Mouse (Mus musculus): ENCODE results near the gene Ttll3.
A peak's percentile ranks its signal among the peaks of the same experiment; 100 is the strongest.

The Ttll3 gene

GRCm38 (mm10) chr6:113426696-113427095, 37.6 kb downstream of the Ttll3 start:
- no peak for DNase-seq (ENCODE audit: low spot score)

- peak; percentile 27 for DNase-seq (ENCODE audit: low spot score)
Measured at GRCm38 (mm10) chr6:113427397-113427796, 38.3 kb downstream of the Ttll3 start.

DNA sequence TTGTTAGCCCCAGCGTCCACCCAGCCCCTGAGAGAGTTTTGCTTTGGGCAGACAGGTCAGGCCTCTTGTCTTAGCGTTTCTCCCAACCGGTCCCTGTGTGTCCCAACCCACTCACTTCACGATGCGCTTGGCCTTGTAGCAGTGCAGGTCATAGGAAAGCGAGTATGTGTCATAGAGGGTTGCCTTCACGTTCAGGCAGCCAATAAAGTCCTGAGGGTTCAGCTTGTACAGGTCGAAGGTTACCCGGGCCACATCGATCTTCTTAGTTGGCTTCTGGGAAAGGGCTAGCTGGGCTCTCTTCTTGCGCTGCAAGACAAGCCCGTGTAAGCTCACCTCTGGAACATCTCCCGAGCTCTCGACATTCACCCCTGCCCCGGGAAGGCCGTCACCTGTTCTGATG, 38.9 kb downstream of the Ttll3 start:
- DNase-seq (ENCODE audit: low spot score): no peak

- DNase-seq (ENCODE audit: low spot score): no peak
Measured at GRCm38 (mm10) chr6:113429965-113430364, 40.9 kb downstream of the Ttll3 start.

DNA sequence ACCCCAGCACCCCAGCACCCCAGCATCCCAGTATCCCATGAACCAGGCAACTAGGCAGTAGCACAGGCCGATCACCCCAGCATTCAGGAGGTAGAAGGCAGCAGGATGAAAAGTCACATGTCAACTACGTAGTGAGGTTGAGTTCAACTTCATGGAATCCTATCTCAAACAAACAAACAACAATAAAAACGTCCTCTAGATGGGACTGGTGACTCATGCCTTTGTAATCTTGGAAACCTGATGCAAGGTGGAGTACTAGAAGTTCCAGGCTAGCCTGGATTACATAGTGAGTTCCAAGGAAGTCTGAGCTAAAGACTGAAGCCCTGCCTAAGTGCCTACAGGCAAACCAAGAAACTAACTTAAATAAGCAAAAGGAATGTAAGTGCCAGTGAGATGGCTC, 41.8 kb downstream of the Ttll3 start:
- DNase-seq (ENCODE audit: low spot score): no peak

DNA sequence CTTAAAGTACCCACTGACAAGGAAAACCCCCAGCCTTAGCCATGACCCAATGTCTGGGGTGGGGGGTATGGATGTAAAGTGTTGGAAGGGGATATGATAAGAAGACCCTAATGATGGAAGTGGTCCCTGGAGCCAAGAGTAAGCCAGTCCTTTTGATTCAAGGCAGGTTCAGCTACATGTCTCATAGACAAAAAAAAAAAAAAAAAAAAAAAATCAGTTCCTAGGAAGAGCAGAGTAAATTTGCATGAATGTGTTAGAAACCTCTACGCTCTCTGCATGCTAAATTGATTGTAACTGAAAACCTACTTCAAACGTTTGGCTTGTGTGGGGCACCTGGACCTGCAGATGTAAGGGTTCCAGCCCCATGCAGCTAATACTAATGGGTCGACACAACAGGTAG, 42.7 kb downstream of the Ttll3 start:
- DNase-seq (ENCODE audit: low spot score): no peak

GRCm38 (mm10) chr6:113433661-113434060, 44.6 kb downstream of the Ttll3 start:
- DNase-seq (ENCODE audit: low spot score): peak; percentile 70

DNA sequence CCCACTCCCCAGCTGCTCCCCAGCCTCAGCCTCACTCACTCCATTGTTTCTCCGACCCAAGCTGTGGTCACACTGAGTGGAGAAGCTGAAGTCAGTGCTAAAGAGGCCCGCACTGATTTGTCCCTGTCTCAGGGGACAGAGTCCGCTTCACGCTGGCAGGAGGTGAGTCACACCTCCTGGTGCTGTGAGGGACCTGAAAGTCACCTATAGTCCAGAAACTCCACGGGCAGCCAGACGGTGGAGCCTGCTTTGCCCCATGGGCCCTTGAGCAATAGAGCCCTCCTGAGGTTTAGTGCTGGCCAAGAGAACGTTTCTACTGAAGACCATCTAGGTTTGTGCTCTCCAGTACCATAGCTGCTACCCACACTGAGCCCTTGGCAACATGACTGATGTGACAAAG, 45.6 kb downstream of the Ttll3 start:
- no peak for DNase-seq (ENCODE audit: low spot score)

- DNase-seq (ENCODE audit: low spot score): no peak
Measured at GRCm38 (mm10) chr6:113435664-113436205, 46.7 kb downstream of the Ttll3 start, which contains the start of gene Cidec. Cidec (minus strand) TSS chr6:113435760.

DNA sequence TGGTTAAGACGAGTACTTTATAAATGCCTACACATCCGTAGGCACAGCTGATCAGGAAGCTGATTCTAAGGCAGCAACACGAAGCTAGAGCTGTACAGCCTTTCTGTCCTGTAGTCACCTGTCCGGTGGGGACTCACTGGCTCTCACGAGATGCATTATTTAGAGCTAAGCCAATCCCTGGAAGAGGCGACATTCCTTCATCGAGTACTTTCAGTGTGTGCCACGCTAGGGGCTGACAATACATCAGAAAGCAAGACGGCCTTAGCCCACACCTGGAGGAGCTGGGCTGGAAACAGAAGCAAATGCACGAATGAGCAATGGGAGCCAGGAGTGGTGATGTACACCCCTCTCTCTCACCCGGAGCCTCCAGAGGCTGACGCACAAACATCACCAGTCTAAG, 48.1 kb downstream of the Ttll3 start:
- DNase-seq (ENCODE audit: low spot score): no peak

DNA sequence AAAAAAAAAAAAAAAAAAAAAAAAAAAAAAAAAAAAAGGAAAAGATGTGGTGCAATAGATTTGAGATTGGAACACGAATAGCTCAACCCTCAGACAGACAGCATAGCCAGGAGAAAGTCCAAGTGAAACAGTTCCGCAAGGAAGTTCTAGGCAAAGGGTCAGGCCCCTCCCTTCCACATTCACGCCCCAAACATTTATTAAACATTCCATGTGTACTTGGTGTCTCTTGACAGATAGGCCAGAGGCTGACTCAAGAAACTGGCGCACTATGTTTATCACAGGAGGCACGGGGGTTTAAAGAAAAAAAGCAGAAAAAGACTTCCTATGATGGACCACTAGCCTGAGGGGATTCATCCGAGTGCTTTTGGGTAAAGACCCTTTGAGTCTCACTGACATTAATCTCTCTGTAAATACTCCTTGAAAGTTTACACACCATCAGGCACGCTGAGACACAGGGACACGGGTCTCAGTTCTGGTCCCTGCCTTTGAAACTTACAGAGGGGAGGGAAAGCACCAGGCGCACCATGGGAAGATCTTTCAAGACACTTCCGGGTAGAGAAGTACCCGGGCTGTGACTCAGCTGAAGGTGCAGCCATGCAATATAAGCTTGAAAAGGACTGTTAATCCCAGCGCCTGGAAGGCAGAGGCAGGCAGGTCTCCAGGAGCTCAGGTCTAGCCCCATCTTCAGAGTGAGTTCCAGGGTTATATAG, 49.8 kb downstream of the Ttll3 start:
- no peak for DNase-seq (ENCODE audit: low spot score)

GRCm38 (mm10) chr6:113440686-113441085, 51.6 kb downstream of the Ttll3 start:
- no peak for DNase-seq (ENCODE audit: low spot score)

GRCm38 (mm10) chr6:113441147-113441680, 52.2 kb downstream of the Ttll3 start:
- DNase-seq (ENCODE audit: low spot score): peak; percentile 82

- DNase-seq (ENCODE audit: low spot score): no peak
Measured at GRCm38 (mm10) chr6:113442087-113442441, 53.0 kb downstream of the Ttll3 start.

DNA sequence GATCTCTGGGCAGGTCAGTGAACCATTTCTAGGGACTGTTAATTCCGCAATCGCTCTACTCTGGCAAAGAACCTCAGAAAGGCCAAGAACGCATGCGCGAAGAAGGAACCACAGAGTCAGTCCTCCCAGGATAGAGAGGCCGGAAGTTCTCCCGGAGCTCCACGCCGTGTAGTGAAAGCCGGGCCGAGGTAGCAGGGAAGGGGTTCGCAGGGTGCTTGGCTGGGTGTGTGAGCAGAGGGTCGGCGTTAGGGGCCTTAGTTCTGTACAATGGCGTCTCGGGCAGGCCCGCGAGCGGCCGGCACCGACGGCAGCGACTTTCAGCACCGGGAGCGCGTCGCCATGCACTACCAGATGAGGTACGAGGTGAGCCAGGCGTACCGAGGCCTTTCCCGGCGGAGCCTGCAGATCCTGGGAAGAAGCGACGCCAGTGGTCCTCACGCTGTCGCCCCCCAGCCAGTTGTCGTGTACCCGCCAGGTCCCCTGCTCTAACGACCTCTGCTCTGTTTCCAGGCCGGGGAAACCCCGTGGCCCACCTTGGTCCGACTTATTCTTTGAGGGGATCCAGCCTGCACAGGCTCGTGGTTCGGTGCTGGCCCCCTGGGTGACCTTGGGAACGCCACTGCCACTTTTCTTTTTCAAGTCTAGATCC, 53.5 kb downstream of the Ttll3 start, which contains the start of gene Jagn1:
TSS of gene Jagn1 (plus strand) at position 128 of the 649 bp plus-strand sequence.
- DNase-seq (ENCODE audit: low spot score): peak; percentile 95

DNA sequence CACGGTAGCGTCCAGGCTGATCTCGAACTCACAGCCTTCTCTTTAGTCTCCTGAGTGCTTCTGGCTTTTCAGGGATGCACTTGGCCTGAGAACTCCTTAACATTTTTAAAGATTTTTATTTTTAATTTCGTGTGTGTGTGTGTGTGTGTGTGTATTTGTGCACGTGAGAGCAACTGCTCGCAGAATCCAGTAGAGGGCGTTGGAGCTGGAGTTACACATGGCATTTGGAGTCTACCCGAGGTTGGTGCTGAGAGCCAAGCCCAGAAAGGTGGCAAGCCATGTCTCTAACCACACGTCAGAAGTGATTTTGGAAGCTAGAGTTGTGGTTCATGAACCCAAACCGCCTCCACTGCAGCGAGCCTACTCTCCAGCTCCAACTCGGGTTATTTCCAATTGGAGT, 54.0 kb downstream of the Ttll3 start:
- peak; percentile 25 for DNase-seq (ENCODE audit: low spot score)

- DNase-seq (ENCODE audit: low spot score): peak; percentile 22
Measured at GRCm38 (mm10) chr6:113444207-113444965, 55.3 kb downstream of the Ttll3 start.

DNA sequence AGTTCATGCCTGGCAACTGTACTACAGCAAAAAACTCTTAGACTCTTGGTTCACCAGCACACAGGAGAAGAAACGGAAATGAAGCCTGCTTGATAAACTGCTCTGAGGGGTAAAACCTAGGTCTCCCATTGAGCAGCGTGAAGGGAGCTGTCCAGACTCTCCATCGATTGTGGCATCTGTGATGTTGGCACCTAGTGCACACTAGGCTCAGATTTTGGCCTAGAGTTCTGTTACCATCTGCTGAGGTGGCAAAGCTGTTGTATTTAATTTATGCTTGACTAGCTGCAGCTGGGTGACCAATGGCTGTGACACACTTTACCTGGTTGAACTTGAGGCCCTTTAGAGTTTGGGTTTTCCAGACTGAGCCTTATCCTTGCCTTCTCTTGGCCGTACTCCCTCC, 58.6 kb downstream of the Ttll3 start:
- no peak for DNase-seq (ENCODE audit: low spot score)

GRCm38 (mm10) chr6:113451839-113452238, 62.8 kb downstream of the Ttll3 start:
- DNase-seq (ENCODE audit: low spot score): no peak

DNA sequence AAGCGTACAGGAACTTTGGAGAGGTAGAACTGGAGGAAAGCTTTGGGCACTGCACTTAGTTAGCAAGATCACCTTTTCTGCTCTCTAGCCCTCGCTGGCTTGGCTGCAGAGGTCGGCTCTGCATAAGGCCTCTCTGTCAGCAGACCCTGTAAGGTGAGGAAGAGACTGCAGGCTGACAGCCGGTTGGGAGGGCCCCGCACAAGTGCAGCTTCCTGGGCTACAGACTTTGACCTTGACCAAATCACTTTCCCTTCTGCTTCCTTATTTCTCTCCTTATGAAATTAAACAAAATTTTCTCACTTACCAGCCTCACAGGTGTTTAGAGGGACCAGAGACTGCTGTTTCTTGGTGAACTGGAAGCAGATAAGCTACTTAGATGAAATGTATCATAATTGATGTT, 65.9 kb downstream of the Ttll3 start:
- no peak for DNase-seq (ENCODE audit: low spot score)

DNA sequence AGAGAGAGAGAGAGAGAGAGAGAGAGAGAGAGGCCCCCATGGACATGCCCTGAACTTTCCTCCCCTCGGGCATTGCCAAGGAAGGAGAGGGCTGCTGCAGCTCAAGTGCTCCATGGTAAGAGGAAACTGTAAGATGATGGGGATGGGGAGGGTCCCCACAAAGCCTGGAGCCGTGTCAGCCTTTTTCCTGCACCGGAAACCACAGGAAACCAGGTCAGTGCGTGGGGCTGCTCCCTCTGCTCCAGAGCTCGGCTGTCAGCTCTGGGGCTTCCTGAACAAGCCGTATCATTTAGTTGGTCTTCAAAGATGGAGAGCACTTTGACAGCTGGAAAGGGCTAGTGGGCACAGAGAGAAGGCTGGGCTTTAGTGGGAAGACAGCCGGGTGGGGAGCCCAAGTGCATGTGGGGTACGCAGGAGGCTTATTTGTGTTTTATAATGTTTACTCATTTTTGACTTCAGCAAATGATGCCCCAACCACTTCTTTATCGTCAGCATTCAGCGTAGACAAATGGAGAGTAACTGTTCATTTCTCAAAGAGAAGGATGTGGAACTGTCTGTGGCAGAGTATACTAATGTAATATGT, 69.0 kb downstream of the Ttll3 start, which contains the start of gene Il17re:
TSS of gene Il17re (plus strand) at position 533 of the 583 bp plus-strand sequence.
- DNase-seq (ENCODE audit: low spot score): no peak

- DNase-seq (ENCODE audit: low spot score): no peak
Measured at GRCm38 (mm10) chr6:113458635-113459034, 69.6 kb downstream of the Ttll3 start.
